Mouse (Mus musculus) retina, adult 2 months (tissue): ENCODE measurements around the gene Prr15.

Source experiments
- DNase-seq: peaks from one replicate; pipeline ENCODE4 v3.0.0-alpha.2; 2012; ENCODE audit warnings: low read depth, low spot score

The Prr15 gene

DNA sequence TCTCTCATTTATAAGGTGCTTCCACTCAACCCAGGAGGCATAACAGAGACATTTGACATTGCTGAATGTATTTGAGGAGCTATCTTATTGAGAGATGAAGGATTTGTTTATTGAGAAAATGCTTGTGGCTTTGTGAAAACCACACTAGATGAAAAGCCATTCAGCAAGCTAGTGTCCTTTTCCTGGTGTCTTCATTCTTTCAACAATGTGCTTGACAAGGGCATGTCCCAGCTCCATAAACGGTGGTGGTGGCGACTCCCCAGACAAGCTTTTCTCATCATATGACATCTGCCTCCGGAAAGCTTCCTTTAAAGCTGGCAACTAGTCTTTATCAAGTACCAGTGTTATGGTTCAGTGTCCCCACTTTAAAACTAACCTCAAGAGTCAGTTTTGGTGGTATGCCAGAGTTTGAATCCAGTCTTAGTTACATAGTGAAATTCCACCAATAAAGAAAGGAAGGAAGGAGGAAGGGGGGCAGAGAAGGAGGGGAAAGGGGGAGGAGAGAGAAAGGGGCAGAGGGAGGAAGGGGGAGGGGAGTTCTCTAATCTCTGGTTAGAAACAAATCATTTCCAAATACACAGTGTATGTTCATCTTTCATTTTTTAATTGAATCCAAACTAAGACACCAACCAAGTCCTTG lies at the start of gene Prr15:
TSS of gene Prr15 (plus strand) at position 590 of the 640 bp plus-strand sequence.
- no peak for DNase-seq

DNA sequence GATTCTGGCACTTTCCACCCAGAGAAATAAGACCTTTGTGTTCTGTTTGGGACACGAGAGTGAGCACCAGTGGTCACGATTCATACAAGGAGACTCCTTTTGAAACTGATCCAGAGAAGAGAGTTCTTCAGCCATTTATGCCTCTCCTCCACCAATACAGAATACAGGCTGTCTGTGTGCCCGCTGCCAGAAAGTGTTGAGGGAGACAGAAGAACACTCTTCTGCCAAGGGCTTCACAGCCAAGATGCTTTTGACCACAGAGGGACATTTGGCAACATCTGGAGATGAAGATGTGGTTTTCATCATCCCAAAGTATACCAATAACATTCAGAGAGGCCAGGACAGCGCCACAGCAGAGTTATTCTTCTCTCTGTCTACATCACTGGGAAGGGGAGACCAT lies 48.4 kb upstream of the Prr15 start:
- no peak for DNase-seq

DNA sequence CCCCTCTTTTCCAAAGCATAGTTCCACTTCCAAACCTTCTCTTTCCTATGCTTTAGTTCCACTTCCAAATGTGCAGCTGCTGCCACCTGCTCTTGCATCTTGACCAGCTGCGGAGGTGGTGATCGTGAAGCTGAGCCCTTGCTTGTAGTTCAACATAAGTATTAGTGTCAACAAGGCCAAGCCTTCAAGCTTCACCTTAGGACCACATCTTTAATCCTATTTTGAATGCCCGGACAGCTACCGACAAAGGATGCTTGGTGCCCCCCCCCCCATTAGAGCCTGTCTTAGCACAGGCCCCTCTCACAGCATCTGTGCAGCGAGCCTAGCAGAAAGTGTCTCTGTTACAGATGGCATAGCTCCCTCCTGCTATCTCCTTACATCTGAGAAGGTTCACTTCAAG lies 47.8 kb upstream of the Prr15 start:
- no peak for DNase-seq

DNA sequence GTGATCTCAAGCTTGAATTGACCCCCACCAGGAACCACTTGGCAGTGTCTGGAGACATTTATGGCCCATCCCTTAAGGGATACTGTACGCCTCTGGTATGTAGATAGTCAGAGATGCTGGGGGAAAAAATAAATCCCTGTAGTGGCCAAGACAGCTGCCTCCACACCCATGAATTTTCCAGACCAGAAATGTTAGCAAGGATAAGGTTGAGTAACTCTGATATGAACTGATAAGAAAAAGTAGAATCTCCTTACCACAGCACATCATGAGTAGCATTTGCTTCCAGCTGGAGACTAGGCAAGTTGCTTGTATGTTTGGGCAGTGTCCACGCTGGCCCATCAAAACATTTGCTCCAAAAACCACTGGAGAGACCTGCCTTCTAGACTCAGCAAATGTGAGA lies 47.0 kb upstream of the Prr15 start:
- no peak for DNase-seq

DNA sequence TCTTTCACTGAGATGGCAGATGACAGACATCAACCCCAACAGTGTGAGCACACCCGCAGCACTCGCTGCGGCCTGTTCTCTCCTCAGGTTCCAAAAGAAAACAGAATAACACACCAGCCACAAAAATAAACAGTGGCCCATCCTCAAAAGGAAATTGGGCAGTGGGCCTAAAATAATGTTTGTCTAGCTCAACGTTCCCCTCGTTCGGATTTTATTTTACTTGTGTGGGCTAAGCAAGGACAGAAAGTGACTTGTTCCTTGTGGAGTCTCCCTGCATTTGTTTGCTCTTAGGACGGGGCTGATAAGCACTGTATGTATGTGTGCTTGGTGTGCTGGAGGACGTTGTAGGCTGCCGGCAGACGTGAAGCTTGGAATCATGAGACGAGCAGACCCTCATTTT lies 46.2 kb upstream of the Prr15 start:
- no peak for DNase-seq

DNA sequence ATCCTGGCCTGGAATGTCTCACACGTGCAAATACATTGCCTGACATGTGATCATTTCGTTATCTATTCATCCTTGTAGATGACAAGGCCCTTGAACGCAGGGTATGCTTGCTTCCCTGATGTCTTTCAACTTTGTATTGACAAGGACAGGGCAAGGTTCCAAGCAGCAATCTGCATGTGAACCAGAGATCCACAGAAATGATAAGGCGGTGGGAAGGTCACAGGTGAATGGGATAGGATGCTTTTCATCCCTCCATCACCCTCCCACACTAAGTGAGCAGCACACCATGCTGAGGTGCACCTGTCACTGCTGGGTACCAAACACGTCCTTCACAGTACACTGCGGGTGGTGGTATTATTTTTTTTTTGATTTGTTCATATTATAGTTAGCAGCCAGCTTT lies 45.4 kb upstream of the Prr15 start:
- DNase-seq, result no peak

DNA sequence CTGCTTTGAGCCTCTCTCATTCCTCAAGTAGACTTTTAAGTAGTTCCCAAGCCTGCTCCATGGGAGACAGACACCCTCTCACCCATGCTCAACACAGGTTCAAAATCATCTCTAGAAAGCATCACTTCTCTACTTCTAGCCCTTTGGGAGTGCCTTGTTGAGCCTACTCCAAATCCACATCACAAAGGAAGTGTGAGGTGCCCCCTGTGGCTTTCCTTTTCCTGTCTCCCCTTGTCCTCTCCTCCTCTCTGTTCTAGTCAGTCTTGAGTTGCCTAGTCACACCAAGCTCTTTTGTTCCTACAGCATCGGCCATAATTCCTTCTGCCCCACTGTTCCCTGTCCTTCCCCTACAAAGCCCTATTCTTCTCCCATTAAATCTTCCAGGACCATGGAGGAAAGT lies 42.3 kb upstream of the Prr15 start:
- DNase-seq, result no peak

DNA sequence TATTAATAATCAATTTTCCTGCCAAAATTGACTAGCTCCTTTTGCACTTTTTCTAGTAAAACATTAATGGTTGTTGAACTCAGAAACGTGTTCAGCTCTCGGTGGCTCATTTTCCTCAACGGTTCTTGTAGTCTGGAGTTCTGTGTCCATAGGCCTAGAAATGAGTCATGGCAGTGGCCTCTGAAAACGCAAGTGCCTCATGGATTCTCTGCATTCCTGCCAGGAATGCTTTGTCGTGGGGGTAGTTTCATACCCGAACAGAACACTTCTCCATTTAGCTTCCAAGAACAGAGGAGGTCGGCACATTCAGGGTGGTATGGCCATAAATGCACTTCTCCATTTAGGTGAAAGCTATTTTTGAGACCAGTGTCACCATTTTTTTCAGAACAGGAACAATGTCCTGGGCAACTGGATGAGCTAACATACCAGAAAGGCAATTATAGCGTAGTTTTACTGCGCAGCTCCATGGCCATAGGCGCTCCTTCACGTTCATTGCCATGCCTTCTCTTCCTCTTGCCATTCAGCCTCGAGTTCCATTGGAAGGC lies 41.4 kb upstream of the Prr15 start:
- no peak for DNase-seq

DNA sequence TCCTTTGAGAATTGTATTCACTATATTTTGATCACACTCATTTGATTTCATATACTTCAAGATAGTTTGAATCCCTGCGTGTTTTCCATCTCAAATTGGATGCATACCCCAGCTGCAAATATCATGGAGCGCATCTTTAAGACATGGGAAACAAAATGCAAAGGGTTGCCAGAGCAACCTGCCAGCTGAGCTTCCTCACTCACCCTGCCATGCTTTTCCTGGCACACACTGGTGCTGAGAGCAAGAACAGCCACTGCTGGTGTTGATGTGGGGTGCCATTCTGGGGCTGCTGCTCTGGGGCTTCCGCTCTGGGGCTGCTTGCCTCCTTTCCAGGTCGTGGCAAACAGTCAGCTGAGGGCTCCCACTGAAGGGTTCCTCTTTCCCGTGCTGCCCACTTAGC lies 38.8 kb upstream of the Prr15 start:
- DNase-seq, result no peak

DNA sequence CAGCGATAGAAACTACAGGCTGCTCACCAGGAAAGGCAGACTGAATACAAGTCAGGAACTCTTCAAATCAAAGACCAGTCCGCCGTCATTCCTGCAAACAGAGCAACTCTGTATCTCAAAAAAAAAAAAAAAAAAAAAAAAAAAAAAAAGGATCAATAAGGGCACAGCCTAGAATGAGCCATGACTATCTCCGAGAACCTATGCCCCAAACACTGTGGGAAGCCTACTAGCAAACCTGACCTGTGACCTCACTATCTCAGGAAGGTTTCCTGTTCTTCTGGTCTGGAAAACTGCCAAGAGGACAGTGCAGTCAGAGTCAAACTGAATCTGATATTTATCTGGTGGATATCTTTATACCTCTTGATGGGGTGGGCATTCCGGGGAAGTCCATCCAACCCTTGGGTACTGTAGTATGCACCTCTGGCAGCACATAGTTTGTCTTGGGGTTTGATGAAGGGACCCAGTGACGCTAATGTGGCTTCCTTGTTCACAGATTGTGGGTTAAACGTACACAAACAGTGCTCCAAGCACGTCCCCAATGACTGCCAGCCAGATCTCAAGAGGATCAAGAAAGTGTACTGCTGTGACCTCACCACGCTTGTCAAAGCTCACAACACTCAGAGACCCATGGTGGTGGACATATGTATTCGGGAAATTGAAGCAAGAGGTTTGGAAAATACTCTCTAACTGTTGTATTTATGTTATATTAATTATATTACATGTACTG lies 35.7 kb upstream of the Prr15 start:
- DNase-seq, result no peak

DNA sequence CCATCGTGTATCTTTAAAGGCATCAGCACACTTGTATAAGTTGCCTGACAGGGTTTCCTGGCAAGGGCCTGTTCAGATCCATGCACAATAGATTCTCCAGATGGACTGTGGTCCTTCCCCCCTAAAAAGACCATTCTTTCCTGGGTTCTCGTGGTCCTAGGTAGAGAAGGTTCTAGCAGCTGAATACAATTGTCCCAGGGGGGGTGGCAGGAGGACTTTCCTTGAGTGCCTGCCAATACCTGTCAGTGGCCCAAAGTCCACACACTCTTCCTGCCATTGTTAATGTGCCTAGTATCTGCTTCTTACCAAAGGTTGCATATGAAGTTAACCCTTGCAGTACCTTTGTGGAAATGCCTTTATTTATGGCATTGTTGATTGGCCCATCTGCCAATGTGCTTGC lies 28.4 kb upstream of the Prr15 start:
- DNase-seq, result no peak

DNA sequence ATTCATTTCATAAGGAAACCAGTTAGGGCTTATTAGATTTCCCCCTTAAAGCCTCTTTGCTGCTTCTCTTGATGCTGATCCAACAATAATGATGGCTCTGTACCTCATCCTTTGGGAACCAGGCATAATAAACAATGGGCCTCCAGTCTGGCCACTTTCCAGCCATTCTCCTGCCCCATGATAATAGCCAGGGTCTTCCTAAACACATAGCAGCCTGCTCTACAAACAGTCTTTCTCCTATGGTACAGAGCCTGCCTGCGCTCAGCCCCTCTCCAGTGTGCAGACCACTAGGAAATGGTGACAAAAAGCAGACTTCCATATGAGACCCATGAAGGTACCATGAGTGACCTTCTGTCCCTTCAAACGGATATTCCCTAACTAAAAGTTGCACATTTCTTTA lies 26.2 kb upstream of the Prr15 start:
- no peak for DNase-seq

DNA sequence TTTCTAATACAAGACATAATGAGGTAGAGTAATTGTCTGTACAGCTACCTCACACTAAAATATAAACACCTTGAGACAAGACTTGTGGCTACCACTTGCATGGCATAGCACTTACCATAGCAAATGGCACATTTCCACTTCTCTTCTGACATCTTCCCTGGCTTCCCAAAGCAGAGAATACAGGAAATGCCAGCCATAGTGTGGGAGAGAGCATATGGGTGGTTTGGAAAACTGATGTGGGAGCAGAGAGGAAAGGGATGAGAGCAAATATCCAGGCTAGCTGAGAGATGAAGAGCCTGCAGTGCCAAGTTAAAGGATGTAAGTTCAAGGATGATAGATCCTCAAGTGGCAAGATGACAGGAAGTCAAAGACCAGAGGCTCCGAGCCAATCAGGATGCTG lies 19.9 kb upstream of the Prr15 start:
- DNase-seq, result no peak

DNA sequence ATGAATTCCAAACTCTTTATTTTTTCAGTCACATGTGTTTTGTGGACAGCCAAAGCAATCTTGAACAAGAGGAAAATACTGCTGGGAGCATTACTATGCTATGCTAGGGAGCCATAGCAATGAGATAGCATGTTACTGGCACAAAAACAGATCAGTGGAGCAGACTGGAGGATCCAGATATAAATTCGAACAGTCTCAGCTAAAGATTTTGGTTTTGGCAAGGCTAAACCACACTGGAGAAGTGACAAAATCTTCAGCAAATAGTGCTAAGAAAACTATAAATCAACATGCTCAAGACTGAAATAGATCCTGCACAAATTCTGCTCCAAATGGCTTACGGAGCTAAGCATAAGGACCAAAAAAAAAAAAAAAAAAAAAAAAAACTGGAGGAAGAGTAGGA lies 12.6 kb upstream of the Prr15 start:
- DNase-seq, result no peak

DNA sequence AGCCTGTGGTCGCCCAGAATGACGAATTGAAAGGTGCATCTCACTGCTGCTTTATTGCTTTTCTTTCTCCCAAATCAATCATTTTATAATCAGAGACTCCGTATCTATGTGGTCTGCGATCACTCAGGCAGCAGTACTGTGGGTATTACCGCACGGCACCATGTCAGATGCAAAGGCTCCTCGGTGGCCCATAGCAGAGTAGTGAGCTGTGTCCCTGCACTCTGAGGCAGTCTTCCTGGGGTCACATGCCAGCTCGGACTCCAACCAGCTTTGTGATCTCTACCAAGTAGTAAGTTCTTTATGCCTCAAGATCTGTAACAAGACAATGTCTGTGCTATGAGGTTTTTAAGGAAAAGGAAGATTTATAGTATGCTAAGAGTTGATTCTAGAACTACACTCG lies 7.0 kb upstream of the Prr15 start:
- no peak for DNase-seq

DNA sequence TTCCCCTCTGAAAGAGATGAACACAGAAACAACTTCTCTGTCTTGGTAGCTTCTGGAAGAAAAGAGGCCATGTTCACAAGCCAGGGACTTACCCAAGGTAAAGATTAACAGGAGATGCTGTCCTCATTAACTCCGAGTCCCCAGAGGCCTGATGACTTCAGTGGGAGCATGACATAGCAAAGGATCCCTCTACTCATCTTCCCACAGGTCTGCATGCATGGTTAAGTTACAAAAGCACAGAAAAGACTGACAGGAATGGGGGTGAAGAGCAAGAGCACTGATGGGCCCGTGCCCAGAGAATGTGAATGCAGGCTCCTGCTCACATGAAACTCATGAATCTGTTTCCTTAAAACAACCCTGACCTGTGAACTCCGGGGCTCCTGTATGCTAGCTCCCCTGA lies 6.4 kb upstream of the Prr15 start:
- DNase-seq, result no peak

DNA sequence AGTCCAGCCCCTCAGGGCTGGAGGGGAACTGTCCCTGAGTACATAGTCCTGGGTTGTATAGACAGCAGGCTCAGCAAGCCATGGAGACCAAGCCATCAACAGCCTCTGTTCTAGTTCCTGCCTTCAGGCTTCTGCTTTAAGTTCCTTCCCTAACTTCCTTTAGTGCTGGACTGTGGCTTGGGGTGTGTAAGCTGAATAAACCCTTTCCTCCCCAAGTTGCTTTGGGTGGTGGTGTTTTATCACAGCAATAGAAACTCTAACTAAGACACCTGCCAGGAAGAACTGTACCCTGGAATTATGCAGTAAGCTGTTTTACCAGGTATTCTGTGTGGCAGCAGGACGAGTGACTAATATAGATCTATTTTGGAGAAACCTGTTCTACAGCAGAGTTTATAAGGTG lies 5.4 kb upstream of the Prr15 start:
- no peak for DNase-seq

DNA sequence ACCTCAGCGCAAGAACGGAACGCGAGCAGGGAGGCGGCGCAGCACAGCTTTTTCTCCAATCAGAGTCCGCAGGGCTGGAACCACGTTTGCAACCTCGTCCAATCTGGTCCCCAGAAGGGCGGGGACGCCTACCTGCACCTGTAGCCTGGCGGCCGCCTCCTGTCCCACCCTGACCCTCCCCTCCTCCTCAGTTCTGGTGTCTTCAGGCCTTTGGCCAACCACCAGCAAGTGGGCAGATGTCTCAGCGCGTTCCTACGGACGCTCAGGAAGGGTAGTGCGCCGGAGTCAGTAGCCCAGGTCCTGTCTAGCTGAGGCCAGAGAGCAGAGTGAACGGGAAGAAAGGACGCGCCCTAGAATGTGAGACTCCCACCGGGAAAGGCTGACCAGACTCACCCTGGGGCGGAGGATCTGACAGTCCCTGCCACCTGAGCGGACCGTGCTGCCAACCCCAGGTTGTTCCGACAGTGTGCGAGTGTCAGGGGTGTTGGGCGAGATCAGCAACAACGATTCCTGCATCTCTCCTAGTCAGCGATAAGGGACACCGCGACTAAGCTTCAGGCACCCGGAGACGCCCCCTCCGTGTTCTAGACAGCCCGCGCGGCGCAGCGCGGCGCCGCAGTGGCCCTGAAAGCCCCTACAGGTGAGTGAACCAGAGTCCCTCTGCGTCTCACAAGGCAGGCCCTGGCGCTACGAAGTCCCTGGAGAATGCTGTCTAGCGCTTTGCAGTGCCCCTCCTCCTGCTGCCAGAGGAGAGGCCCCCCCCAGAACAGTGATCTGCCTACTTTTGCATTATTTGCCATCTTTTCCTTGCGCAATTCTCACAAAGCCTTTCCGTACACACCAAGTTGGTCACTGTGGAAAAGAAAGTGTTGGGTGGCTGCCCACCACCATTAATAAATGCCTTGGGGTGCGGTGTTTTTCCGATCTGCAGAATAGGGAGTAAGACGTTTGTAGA lies 1.3 kb downstream of the Prr15 start:
- DNase-seq, result no peak

DNA sequence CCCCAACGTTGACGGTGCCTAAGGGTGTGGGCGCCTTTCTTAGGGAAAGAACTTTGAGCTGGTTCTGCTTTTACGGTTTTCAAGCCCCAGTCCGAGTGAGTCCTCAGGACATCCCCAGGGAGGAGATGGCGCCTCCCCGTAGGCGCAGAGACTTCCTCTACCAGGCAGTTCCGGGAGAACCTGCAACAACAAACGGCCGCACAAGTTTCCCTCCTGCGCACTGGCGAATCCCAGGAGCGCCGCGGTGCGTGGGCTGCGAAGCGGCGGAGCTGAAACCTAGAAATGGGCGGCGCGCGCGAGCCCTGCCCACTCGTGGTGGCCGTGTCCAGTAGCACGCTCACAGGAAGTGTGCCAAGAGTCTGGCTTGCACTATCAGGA lies 2.0 kb downstream of the Prr15 start:
- no peak for DNase-seq

DNA sequence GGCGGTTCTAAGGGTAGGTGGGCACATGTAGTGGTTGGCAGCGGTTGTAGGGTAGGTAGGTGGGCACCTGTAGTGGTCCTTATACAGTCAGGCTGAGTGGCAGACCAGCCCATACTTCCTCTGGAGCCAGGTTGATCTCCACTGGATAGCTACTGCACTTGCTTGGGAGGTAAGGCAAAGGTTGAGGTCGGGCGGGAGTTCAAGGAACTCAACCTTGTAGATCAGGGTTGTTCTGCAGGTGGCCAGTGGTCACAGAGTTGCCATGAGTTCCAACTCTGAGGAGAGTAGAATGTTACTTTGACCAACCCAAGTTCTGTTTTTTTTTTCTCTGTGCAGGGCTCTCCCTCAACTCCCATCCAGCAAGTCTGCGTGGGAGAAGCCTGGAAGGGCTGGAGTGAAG lies 3.1 kb downstream of the Prr15 start:
- DNase-seq, result no peak

DNA sequence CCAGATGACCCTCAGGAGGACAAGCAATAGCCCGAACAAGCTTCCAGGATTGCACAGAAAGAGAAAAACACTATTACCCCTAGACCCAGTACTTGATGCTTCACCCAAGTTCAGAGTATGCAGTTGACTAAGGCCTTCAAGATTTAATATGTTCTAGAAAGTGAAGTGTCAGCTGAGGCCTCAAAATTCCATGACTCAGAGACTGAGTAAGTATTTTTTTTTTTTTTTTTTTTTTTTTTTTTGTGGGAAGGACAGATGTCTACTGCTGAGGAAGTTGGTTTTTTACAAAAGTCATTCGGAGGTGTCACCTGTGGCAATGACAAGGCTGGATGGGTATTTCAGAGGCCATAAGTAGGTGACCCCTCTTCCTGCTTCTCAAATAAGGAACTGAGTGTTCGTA lies 4.0 kb downstream of the Prr15 start:
- no peak for DNase-seq

DNA sequence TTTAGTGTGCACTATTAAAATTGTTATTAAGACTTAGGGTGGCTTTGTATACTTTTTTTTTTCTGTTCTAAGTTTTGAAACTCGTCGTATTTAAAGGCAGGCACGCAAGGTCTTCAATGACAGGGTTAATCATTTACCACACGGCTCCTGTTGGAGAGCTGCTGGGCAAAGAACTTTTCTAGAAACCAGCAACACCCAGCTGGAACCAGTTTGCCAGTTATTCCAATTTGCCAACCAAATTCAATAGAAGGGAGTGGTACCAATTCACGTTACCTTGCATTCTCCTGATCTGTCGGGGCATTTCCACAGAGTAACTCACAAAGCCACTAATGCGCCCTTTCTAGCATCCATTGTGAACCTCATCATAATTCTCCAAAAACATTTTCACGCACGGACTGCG lies 4.5 kb downstream of the Prr15 start:
- DNase-seq, result no peak
